Mouse (Mus musculus) cerebellum, adult 11-12 months (tissue): Measurements from ENCODE around the gene Gm11444.

ENCODE experiments used
- DNase-seq: peaks from one replicate; pipeline ENCODE4 v3.0.0; 2022

Gm11444 gene

DNA sequence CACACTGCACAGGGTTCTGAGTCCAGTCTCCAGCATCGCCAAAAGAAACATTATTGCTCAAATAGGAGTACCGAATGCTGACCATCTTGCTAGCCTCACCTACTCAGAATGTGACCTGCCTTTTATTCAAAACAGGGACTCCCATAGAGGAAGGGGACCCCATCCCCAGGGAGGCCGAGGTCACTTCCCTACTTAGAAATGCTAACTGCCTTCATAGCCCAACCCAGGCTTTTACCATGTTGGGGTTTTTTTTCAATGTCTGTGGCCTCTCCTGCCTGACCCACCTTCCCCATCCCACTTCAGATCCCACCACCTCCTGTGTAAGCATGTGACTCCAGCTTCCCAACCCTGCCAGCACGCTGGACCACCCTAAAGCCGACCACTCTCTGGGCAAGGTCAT lies 38.5 kb downstream of the Gm11444 start:
- DNase-seq = no peak

DNA sequence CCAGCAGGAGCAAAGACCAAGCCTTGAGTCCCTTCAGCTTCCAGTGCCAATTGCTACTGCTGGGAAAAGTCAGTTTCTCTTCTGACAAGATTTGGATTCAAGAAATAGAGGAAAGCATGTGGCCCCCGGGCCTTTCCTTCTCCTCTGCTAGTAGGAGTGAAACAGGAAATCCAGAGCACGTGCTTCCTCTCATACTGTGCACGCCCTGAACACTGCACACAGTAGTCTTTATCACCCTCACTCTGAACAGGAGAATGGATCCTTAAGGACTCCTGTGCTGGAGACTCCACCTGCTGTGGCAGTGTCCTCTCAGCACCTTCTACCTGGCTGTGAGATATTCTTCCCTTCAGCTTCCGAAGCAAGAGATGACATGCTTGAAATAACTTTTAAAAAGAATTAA lies 38.9 kb downstream of the Gm11444 start:
- DNase-seq = no peak

DNA sequence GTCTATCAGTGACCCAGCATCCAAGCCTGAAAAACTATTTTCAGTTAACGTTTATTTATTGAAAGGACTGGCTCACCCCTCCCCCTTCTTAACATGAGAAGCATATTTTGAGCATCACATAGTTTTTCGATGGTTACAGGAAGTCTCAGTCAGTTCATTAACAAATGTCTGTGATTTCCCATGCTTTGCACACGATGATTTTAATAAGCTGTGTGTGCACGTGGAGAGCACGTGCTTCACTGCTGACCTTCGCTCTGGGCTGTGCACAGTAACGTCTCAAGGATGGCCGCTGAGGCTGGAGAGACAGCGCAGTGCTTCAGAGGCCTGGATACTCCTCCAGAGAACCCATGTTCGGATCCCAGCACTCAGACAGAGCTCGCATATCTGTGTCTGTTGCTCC lies 42.8 kb downstream of the Gm11444 start:
- DNase-seq = no peak

DNA sequence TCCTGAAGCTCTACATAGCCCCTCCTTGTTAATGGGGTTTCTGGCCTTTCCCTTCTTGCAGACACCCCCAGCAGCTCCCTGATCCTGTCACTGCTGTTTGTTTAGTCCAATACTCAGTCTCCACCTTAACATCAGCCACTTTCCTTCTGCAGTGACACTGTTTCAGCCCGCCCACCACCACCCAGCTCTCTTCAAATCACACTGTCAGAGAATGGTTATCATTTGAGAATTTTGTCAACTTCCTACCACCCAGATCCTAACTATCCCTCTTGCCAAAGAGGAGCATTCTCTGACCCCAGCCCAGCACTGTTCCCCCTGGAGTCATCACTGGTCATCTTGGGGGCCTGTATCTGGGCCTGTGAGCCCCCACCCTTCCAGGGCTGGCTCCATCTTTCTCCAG lies 44.4 kb downstream of the Gm11444 start:
- no peak for DNase-seq

GRCm38 (mm10) chr11:85804048-85804447 lies 46.1 kb downstream of the Gm11444 start:
- no peak for DNase-seq

DNA sequence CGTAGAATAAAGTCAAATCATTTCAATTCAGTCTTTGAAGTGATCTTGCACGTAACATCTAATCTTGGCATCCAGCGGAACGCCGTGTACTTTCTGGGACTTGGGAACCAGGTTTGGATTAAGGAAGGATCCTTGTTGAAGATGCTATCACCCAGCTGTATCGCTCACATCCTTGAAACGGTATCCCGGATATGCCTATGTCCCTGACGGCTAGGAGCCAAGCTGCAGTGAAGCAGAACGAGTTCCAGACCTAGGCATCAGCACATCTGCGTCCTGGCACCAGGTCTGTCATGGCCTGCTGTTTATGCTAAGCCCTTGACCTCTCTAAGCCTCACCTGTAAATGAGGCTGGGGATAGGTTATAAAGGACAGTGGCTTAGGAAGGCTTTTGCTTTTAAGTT lies 49.8 kb downstream of the Gm11444 start:
- DNase-seq = no peak

DNA sequence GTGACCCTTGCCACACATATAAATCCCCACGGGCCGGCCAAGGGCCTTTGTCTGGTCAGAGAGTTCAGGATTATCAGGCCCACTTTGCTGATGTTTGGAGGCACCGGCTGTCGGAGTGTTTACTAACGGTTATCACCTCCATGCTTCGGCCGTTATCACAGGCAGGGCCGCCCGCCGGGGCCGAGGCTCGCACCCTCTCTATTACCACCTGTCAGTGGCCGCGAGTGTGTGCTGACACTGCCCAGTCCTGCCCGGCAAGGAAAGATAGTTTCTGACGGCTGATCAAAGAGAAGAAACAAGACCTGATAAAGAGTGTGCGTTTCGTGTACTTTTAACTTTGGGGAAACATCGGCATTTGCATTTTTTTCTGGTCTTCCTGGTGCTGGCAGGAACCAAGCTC lies 50.3 kb downstream of the Gm11444 start:
- DNase-seq = no peak

DNA sequence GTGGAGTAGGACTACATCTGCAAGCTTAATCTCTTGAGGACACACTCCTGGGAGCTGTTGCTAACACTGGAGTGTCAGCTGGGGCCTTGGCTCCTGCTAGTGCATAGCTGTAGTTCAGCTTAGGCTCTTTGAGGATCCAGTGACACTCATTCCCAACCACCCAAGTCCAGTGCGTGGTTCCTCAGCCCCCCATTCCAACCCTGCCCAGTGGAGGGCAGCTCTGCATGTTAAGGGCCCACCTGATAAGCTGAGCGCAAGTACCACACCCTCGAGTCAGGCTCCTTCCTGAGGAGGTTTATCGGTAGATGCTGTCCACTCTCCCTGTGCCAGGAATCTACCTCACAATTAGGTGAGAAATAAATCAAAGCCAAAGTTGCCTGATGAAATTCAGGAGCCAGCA lies 50.7 kb downstream of the Gm11444 start:
- DNase-seq = no peak
